Mouse (Mus musculus): Measurements from ENCODE around the gene Ralgapb. TPM values are rescaled to one million over a fixed set of nuclear protein-coding genes. Genes with fewer than 3 reads are reported as not detected.
A peak's percentile ranks its signal among the peaks of the same experiment; 100 is the strongest.
"Not testable (repeated sequence)": the region's sequence is repeated elsewhere in the genome, so short reads cannot be mapped to it uniquely, and the experiment has no call there.

The Ralgapb gene
- total RNA-seq, 2 experiments from 2014 or later = 33.1 to 34.6 TPM

DNA sequence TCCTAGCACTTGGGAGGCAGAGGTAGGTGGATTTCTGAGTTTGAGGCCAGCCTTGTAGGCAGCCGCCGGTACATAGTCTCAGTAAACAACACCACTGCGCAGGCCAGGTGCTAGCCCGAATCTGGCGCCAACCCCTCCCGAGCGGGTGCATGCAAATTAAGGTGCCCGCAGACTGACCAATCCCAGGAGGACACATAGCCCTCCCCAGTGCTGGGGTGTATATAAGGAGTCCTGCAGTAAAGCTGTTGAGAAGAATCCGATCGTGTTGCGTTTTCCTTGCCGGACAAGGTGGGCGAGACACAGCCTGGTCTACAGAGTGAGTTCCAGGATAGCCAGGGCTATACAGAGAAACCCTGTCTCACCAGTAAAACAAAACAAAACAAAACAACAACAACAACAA, 12.5 kb upstream of the Ralgapb start:
- DNase-seq; intact Hi-C loops (cut with DNase I): not testable (repeated sequence)

DNA sequence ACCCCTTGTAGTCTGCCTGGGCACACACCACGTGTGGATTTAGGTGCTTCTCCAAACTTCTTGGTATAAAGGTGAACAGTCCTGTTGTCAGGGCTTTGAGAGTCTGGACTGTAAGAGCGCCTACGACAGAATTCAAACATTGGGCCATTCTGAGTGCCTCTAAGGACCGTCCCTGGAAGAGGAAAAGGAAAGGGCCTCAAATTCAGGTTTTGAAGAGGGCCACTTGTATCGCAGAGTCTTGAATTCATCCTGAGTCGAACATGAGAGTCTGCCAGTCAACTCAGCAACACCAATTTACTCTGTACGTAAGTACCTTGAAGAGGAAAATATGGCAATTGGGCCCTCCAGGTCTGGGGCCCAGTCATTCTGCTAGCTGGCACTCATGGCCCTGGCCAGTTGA, 6.7 kb upstream of the Ralgapb start:
- intact Hi-C loops (cut with DNase I) = no loop called here
- DNase-seq = no peak

DNA sequence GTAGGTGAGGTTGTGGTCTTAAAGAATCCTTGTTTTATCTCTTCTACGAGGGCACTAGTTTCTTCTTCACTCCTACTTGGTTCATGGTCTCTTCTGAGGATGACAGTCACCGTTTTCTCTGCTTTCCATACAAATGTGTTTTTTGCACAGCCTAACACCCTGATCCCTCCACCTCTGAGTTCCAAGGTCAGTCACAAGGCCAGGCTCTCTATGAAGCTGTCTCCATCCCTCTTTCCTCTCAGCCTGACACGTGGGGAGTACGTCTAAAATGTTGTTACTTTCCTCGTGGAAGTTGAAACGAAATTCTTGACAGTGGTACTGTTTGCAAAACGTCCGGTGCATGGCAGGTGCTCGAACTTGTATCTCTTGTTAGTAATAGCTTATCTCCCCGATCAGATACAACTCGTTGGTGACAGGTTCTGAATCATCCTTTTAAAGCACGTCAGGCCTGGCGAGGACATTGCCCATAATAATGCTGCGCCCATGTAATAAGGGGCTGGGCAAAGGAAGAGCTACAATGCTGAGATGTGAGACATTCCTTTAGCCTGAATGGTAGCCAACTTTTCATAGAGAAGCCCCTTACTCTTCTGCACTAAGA, 552 bp upstream of the Ralgapb start:
- DNase-seq = no peak
- intact Hi-C loops (cut with DNase I) = no loop called here

DNA sequence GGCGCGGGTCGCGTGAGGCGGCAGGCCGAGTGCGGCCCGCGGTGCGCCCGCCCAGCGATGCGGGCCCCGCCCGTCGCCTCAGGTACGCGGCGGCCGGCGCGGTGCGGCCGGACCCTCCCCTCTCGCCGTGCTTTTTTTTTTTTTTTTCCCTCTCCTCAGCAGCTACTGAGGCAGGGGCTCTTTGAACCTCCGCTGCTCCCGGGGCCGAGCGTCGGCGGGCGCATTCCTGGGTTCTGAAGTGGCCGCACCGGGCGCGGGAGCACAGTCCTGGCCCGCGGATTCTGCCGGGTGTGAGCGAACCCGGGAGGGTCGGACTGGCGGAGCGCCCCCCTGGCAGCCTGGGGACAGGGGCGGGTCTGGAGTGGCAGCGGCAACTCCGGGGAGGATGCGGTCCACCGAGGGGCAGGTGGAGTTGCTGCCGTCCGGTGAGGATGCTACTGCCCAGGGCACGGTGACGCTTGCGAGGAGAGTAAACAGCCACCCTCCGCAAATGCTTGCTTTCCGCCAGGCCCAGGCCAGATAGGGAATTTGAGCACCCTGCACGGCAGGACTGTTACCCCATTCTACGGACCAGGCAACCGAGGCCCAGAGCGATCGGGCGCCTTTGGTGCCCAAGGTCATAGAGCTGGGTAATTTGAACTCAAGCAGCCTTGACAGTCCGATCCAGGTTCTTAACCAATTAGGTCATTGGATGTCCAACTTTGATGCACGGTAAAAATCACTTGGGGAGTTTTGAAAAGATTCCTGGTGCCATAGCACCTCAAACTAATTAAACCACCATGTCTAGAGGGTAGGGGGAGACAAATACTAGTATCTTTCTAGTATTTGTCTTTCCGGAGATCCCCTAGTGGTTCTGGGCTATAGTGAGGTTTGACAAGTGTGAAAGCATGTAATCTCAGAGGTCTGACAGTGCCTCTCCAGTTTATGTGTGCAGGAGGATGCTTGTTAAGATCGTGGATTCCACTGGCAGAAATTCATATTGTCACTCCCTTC, 670 bp downstream of the Ralgapb start:
- DNase-seq = peak; percentile 32 to 33
- intact Hi-C loops (cut with DNase I) = loop anchor here (10.0 kb wide), 1 partner anchor 214 kb away; the partner anchor contains the start of gene Actr5

DNA sequence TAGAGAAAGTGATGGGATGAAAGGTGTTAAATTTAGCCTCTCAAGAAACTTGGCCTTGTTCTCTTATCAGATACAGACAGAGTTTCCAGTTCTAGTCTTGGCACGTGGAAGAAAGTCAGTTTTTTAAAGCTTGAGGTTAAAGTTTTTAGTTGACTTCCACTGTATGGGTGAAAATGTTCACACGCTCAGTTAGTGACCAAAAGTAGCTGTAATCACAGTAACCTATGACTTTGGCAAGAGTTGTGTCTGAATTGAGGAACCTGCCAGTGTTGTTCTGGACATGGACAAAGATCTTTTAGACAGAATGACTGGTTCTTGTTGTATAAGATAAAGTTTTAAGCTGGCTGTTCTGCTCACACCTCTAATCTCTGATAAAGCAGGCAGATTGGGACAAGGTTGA, 3.6 kb downstream of the Ralgapb start:
- intact Hi-C loops (cut with DNase I) = loop anchor here (10.0 kb wide), 1 partner anchor 212 kb away; the partner anchor contains the start of gene Actr5
- DNase-seq = no peak

DNA sequence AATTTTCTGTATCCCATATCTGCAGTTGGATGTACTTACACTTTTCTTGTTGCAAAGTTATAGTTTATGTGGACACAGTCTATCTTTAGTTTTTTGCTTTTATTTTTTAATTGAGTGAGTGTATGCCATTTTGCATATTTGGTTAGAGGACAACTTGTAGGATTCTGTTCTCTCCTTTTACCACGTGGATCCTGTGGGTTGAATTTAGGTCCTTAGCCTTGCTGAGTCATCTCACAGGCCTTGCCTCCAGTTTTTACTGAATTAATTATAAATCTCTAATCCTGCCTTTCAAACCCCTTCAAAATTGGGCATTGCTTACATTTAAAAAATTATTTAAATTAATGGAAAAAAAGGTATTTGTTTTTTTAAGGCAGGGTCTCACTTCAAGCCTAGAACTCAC, 6.2 kb downstream of the Ralgapb start:
- intact Hi-C loops (cut with DNase I) = loop anchor here (10.0 kb wide), 1 partner anchor 209 kb away; the partner anchor contains the start of gene Actr5
- DNase-seq = no peak

DNA sequence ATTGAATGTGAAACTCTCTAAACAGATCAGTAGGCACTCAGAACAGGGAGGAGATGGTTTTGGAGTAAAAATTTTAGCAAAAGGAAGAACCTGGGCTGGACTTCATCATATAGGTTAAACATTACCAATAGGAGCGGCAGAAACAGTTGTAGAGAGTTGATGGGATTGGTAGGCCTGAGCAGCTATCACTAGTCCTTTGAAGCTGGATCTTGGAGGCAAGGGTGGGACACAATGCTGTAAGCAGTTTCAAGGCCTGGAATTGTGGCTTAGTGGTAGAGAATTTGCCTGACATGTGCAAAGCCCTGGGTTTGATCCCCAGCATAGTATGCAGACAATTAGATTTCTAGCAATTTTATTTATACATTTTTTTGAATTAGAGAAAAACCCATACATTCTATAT, 9.0 kb downstream of the Ralgapb start:
- no peak for DNase-seq

DNA sequence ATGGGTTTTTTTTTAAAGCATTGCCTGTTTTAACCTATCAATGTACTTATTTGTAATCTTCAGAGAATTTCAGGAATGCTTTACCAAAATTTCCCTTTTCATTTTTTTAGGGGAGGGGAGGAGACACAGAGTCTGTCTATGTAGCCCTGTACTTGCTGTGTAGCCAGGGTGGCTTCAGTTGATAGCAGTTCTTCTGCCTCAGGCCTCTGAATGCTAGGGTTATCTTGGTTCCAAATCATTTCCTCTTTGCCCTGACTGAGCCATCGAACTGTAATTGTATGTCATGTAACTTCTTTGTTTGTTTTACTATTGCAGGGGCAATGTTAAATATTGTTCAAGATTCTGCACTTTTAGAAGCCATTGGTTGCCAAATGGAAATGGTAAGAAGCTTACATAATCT, 36.2 kb downstream of the Ralgapb start:
- DNase-seq = no peak
- intact Hi-C loops (cut with DNase I) = no loop called here

More for the DNA sequence above, 9.0 kb downstream of the Ralgapb start:
- intact Hi-C loops (cut with DNase I) = loop anchor here (10.0 kb wide), 1 partner anchor 206 kb away; the partner anchor contains the start of gene Actr5

DNA sequence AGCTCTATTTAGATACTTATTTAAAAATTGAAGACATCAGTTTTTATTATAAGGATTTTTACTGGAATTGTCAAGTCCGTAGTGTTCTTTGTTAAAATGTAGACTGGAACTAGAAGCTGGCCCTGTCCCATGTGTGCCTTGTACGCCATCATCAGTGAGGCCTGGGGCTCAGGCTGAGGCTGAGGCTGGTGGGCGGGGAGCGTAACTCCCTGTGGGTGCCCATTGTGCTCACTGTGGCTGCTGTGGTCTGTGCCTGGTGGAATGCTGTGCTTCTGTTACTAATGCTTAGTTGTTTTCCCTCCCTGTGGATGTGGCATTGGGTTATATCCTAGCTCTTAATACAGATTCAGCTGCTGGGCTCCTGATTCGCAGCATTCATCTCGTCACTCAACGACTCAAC, 40.2 kb downstream of the Ralgapb start:
- no peak for DNase-seq

DNA sequence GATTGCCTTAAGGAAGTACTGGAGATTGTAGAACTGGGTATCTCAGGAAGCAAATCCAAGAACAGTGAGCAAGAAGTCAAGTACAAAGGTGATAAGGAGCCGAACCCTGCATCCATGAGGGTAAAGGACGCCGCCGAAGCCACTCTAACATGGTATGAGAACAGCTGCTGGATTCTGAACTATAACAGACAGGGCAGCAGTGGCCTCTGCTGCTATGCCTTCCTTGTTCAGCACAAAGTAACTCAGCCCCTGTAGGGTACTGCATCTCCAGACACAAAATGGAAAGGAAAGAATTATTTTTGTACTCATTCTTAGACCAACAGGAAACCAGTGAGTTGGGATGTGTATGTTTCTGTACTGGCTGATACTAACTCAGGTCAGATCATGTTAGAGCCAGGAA, 46.8 kb downstream of the Ralgapb start:
- intact Hi-C loops (cut with DNase I) = no loop called here
- DNase-seq = no peak

More for the DNA sequence above, 40.2 kb downstream of the Ralgapb start:
- intact Hi-C loops (cut with DNase I) = no loop called here

DNA sequence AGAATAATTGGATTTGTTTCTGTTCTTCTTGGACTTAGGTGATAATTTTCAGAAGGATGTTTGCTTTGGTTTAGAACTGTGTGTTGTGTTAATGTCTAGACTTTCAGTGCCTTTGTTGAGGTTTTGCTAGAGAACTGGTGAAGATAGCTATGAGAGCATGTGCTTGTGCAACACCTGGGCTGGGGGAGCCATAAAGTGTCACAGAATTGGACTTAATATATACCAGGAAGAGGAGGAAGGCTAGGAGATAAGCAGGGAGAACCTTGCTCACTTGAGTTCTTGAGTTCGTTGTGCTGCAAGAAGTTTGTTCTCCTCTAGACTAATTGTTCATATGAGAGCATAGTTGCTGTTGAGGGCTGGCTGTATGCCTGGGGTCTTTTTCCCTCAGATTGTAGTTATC, 48.0 kb downstream of the Ralgapb start:
- no peak for DNase-seq
- intact Hi-C loops (cut with DNase I) = no loop called here

DNA sequence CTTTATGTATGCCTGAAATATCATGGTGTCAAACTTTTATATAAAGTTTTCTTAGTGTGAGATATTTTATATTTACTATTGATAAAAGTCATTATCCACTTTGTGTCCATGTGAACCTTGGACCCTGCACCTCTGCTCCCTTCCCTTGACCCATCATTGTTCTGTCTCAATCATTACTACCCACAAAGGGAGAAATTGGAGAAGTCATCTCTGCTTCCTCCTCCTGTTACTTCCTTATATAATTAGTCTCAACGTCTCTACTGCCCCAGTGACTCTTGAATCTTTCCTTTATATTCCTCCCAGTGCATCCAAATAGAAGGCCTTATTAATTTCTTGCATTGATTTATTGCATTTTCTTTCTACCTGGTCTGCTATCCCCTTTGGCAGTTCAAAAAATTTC, 52.8 kb downstream of the Ralgapb start:
- intact Hi-C loops (cut with DNase I) = no loop called here
- DNase-seq = no peak

DNA sequence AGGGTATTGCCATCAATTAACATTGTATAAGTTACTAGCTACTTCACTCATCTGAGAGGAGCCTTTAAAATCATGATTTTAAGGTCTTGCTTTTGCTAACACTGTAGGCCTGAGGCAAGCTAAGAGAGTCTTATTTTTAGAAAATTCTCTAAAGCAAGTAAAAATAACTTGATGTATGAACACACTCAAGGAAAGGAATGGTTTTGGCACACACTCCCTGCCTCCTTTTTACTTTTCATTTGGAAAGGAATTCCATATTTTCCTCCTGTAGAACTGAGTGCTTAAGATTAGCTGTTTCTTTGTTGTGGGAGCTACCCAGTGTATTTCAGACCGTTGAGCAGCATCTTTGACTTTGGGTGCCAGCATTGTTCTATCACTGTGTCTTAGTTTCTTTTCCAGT, 64.5 kb downstream of the Ralgapb start:
- intact Hi-C loops (cut with DNase I) = no loop called here
- no peak for DNase-seq

DNA sequence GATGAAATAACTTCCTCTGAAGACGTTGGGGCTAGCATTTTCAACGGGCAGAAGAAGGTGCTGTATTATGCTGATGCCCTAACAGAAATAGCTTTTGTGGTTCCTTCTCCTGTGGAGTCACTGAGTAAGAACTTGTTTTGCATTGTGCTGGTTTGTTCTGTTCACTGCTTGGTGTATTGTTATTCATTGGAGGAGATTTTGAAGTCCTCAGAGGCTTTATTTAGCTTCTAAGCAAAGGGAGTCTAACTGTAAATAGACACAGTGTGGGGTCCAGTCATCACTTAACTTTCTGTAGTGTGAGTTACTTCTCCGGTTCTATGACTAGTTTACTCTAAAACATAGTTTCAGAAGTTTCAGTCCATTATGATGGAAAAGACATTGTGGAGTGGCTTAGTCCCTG, 68.0 kb downstream of the Ralgapb start:
- intact Hi-C loops (cut with DNase I) = no loop called here

DNA sequence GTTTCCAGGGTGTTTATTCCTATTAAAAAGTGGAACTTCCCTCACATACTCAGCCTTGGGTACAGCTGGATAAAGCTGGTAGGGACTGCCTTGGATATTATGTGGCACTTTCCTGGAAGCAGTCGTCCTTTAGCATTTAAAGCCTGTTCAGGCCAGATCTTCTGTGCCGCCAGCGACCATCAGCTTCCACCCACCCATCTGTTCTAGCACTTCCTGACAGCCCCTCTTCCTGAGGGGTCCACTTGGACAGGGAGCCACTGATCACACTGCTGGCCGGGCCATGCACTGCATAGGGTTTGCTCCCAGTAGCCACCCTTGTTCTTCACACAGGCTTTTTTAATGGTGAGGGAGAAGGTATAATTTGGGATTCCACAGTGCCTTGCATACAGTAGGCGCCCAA, 88.8 kb downstream of the Ralgapb start:
- intact Hi-C loops (cut with DNase I) = no loop called here
- DNase-seq = no peak

More for the DNA sequence above, 68.0 kb downstream of the Ralgapb start:
- DNase-seq = no peak

DNA sequence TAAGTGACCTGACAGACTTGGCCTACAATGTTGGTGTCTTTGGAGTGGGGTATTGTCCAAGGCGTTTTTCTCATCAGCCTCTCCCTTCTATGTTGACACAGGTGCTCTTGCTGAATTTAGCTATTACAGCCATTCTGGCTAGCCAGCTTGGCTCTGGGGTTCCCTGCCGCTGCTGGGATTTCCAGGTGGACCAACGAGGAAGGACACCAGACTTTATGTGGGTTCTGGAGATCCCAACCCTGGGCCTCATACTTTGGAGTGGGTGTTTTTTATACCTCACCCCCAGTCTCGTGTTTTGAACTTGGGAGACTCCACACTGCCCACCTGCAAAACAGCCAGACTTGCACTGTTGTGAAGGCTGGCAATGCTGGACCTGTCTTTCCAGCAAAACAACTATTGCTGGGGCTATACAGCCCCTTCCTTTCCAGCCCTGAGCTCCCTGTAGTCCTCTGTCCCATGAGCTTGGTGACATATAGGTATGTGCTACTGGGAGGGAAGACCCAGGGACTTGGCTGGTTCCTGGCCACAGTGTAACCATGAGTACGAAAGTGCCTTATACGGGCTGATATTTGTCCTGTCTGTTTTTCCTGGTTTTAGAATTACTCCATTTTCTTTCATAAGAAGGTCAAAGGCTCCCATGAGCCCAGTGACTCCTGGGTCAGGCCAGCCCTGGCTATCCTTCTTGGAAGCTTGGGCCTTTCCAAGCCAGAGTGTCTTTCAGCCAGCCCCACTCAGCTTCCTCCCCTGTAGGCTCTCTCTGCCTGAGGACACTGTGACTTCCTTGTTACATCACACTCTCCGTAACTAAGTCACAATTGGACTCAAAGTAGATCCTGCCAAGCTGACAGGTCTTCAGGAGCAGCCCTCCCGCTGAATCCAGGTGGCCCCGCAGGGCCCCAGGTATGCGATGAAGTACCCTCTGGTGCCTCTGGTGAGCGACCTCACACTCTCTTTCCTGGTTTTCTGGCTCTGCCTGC, 92.5 kb downstream of the Ralgapb start, which contains the start of gene Adig:
Adig (plus strand) TSS at position 777 of the 977 bp plus-strand sequence.
- intact Hi-C loops (cut with DNase I) = no loop called here
- DNase-seq = no peak

DNA sequence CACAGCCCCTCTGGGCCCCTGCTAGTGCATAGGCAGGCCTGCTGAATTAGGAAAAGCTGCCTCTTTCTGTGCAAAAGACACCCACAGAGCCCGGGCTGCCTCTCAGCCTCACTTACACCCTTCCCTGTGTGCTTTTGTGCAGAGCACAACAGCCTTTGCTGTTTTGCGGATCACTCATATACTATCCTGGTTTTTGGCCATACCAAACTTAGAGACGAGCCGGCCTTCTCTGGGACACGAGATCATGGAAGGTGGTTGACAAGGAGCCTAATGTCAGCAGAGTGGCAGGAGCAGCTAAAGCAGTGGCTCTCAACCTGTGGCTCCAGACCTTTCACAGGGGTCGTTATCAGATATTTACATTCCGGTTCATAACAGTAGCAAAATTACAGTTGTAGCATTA, 93.6 kb downstream of the Ralgapb start:
- intact Hi-C loops (cut with DNase I) = no loop called here
- no peak for DNase-seq

DNA sequence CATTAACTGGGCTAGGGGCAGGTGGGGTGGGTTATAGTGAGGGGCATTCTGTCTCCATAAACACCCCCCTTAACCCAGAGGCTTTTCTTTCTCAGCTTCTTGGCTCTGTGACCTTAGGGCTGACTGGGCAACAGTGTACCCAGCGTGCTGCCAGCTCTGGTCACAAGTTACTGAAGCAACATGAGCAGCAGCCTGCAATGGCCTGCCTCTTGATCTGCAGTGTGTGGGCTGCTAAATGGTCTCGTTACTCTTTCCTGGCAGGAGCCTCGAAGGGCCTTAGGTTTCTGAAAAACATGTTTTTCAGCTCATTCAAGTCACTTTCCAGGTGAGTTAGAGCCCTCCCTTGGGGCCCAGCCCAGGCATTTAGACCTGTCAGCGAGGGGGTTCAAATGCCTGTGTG, 94.0 kb downstream of the Ralgapb start:
- intact Hi-C loops (cut with DNase I) = no loop called here
- no peak for DNase-seq

DNA sequence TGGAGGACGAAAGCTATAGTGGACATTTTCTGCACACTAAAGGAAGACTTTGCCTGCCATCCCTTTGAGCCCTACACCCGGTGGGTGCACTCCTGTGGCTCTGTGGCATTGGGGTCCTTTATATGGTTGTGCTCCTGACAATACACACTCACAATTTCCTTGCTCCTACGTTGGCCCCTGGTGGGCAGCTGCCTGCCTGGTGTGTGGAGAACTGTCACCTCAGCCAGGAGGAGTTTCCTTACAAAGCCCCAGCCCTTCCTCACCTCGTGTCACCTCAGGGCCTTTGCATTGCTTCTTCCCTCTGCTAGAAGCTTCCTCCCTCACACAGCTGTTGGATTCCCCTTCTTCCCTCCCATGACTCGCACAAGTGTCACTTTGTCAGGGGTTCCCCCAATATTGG, 96.8 kb downstream of the Ralgapb start:
- no peak for DNase-seq
- intact Hi-C loops (cut with DNase I) = no loop called here

DNA sequence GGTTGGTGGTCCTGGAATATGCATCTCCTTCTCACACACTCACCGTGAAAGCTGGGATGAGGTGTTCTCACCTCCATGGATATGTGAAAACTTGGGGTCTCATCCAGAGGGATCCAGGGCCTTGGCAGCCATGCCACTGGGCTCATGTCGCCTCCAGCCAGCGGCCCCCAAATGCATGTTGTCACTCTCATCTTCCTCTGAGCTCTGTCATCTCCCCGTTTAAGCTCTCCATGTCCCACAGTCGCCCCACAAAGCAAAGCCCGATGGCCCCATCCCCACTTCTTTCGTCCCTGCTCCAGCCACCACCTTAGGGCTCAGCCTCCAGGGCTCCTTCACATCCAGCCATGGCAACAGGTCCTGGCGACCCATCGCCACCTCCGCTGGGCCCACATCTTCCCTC, 97.4 kb downstream of the Ralgapb start:
- no peak for DNase-seq
- intact Hi-C loops (cut with DNase I) = no loop called here
